Mouse (Mus musculus) myocyte (in vitro differentiated cells): ENCODE results near the gene Notch4. TPM values are rescaled to one million over a fixed set of nuclear protein-coding genes. Genes with fewer than 3 reads are reported as not detected.

Experiments used
- H3K27me3 ChIP-seq: one replicate; pipeline ENCODE4 v1.6.1; 2011; ENCODE audit not compliant: control insufficient read depth, insufficient read depth, insufficient read length
- H3K36me3 ChIP-seq: one replicate; pipeline ENCODE4 v1.6.1; 2011; ENCODE audit not compliant: control insufficient read depth, insufficient read depth
- H3K4me2 ChIP-seq: one replicate; pipeline ENCODE4 v1.6.1; 2011; ENCODE audit warnings: low read depth, control low read depth
- H3K4me3 ChIP-seq: one replicate; pipeline ENCODE4 v1.5.1; 2011; ENCODE audit warnings: mild to moderate bottlenecking, control low read depth, moderate library complexity
- H3K79me2 ChIP-seq: one replicate; pipeline ENCODE4 v1.6.1; 2011; ENCODE audit not compliant: control insufficient read depth, insufficient read depth
- H3ac ChIP-seq: one replicate; pipeline ENCODE4 v1.6.1; 2011; ENCODE audit not compliant: control insufficient read depth, insufficient read length
- CEBPB ChIP-seq: IDR thresholded peaks from 2 replicates; pipeline ENCODE4 v1.6.1; 2011; ENCODE audit warnings: mild to moderate bottlenecking, moderate library complexity; ENCODE audit not compliant: poor library complexity, insufficient read depth, severe bottlenecking
- E2F4 ChIP-seq: IDR thresholded peaks from one replicate; pipeline ENCODE4 v1.6.1; 2011; ENCODE audit warnings: mild to moderate bottlenecking, control low read depth, moderate library complexity; ENCODE audit not compliant: insufficient read depth
- MAX ChIP-seq: IDR thresholded peaks from one replicate; pipeline ENCODE4 v1.6.1; 2011; ENCODE audit warnings: low read depth, mild to moderate bottlenecking, control low read depth
- MYOD1 ChIP-seq, 3 experiments: IDR thresholded peaks; one replicate each; pipeline ENCODE4 v1.6.1; 2011; ENCODE audit warnings: control low read depth in 2 of 3, low read depth in 2 of 3, mild to moderate bottlenecking in 2 of 3, moderate library complexity in 1 of 3; ENCODE audit not compliant: insufficient read length in 2 of 3, control insufficient read depth in 1 of 3
- MYOG ChIP-seq, 3 experiments: IDR thresholded peaks; one replicate each; pipeline ENCODE4 v1.6.1; 2011; ENCODE audit warnings: control low read depth in 2 of 3, low read depth in 2 of 3, mild to moderate bottlenecking in 2 of 3; ENCODE audit not compliant: insufficient read length in 2 of 3, control insufficient read depth in 1 of 3, insufficient read depth in 1 of 3
- POLR2A ChIP-seq: IDR thresholded peaks from one replicate; pipeline ENCODE4 v1.6.1; 2011; ENCODE audit warnings: low read depth, mild to moderate bottlenecking, control low read depth, moderate library complexity; ENCODE audit not compliant: insufficient read length
- POLR2AphosphoS2 ChIP-seq: IDR thresholded peaks from one replicate; pipeline ENCODE4 v1.6.1; 2011; ENCODE audit warnings: low read depth, control low read depth; ENCODE audit not compliant: insufficient read length
- REST ChIP-seq: IDR thresholded peaks from one replicate; pipeline ENCODE4 v1.6.1; 2011; ENCODE audit warnings: mild to moderate bottlenecking, control low read depth, moderate library complexity; ENCODE audit not compliant: insufficient read depth, insufficient read length
- SRF ChIP-seq: IDR thresholded peaks from one replicate; pipeline ENCODE4 v1.6.1; 2011; ENCODE audit warnings: low read depth; ENCODE audit not compliant: control insufficient read depth, insufficient read length
- TCF12 ChIP-seq: IDR thresholded peaks from one replicate; pipeline ENCODE4 v1.6.1; 2011; ENCODE audit warnings: mild to moderate bottlenecking, control low read depth; ENCODE audit not compliant: poor library complexity, insufficient read depth, severe bottlenecking
- TCF3 ChIP-seq: IDR thresholded peaks from one replicate; pipeline ENCODE4 v1.6.1; 2011; ENCODE audit warnings: low read depth, control low read depth; ENCODE audit not compliant: insufficient read length
- USF1 ChIP-seq: IDR thresholded peaks from one replicate; pipeline ENCODE4 v1.6.1; 2011; ENCODE audit warnings: low read depth, mild to moderate bottlenecking, control low read depth, moderate library complexity
- polyA plus RNA-seq: library from polyadenylated mRNA; unstranded; fragments of >200 nt; fragmentation: generic; extraction: Trizol; gene quantifications from one replicate; pipeline ENCODE4 v1.2.1, GENCODE M21; 2012; ENCODE audit warnings: missing spikeins

Notch4 gene
- polyA plus RNA-seq, 1 experiment = 0.31 TPM

GRCm38 (mm10) chr17:34596098-34596497 is 32.0 kb downstream of the Notch4 start:
- H3K4me2 ChIP-seq = no peak overlapping the region
- no peaks in the 10 kb centered on the region for H3K36me3 ChIP-seq
- H3K4me3 ChIP-seq = no peak overlapping the region
- H3K27me3 ChIP-seq = no peaks in the 10 kb centered on the region
- TF ChIP-seq MYOG (IDR thresholded peaks at IDR 0.05; ENCODE audit: control insufficient read depth in 1 of 3, insufficient read depth in 1 of 3, insufficient read length in 2 of 3, low read depth in 2 of 3) (no peak), TCF3 (no peak), MAX (no peak), SRF (no peak), E2F4 (no peak), TCF12 (no peak), POLR2A (no peak), REST (no peak)
- H3K79me2 ChIP-seq = no peaks in the 10 kb centered on the region
- no peak overlapping the region for H3ac ChIP-seq

DNA sequence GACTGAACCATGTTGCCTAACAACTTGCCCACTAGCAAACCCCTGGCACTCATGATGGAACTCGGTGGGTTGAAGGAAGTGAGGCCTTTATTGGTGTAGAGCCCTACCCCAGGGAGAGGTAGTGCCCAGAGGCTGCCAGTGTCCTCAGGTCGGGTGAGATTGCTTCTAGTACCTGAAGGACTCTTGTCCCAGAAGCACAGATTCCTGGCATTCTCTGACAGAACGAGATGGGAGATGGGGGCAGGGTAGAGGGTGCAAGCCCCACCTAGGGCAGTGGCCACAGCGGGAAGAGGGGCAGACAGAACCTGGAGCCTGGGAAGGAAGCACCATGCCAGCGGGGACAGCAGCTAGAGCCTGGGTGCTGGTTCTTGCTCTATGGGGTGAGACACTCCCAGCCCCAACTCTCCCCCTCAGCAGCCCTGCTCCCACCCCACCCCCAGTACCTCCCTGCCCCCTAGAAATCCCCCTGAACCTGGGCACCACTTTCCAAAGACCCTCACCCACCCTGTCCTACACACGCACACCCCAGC is 33.6 kb downstream of the Notch4 start, which contains the start of gene Ager:
Gene Ager (plus strand): TSS at position 297 of the 530 bp plus-strand sequence.
- TF ChIP-seq MYOG (IDR thresholded peaks at IDR 0.05; ENCODE audit: control insufficient read depth in 1 of 3, insufficient read depth in 1 of 3, insufficient read length in 2 of 3, low read depth in 2 of 3) (no peak), TCF12 (no peak), REST (no peak), E2F4 (no peak), POLR2A (peak; percentile 14), POLR2AphosphoS2 (peak; percentile 84), MYOD1 (IDR thresholded peaks at IDR 0.05; ENCODE audit: control insufficient read depth in 1 of 3, insufficient read length in 2 of 3, low read depth in 2 of 3) (no peak), USF1 (no peak), SRF (no peak), MAX (no peak), TCF3 (no peak), CEBPB (no peak)
- no peaks in the 10 kb centered on the region for H3K27me3 ChIP-seq
- H3K36me3 ChIP-seq = no peaks in the 10 kb centered on the region
- H3K4me2 ChIP-seq = no peak within 1 kb of the TSS
- H3ac ChIP-seq = no peak within 1 kb of the TSS
- H3K79me2 ChIP-seq = peaks cover 5% of the 10 kb centered on the region
- no peak within 1 kb of the TSS for H3K4me3 ChIP-seq

- Histone ChIP-seq H3ac (no peak overlapping the region), H3K79me2 (peaks cover 13% of the 10 kb centered on the region), H3K27me3 (no peaks in the 10 kb centered on the region), H3K36me3 (no peaks in the 10 kb centered on the region), H3K4me3 (no peak overlapping the region), H3K4me2 (no peak overlapping the region)
- no peak for TF ChIP-seq E2F4
- TF ChIP-seq REST = no peak
- TF ChIP-seq MYOG (IDR thresholded peaks at IDR 0.05; ENCODE audit: control insufficient read depth in 1 of 3, insufficient read depth in 1 of 3, insufficient read length in 2 of 3, low read depth in 2 of 3) = no peak
- no peak for TF ChIP-seq MAX
- TF ChIP-seq POLR2AphosphoS2 = no peak
- no peak for TF ChIP-seq TCF12
- TF ChIP-seq POLR2A = no peak
- no peak for TF ChIP-seq USF1
- no peak for TF ChIP-seq SRF
- TF ChIP-seq MYOD1 (IDR thresholded peaks at IDR 0.05; ENCODE audit: control insufficient read depth in 1 of 3, insufficient read length in 2 of 3, low read depth in 2 of 3) = no peak
- no peak for TF ChIP-seq TCF3
- no peak for TF ChIP-seq CEBPB
Observed at GRCm38 (mm10) chr17:34599891-34600290, 35.8 kb downstream of the Notch4 start.

- Histone ChIP-seq H3K36me3 (no peaks in the 10 kb centered on the region), H3ac (no peak overlapping the region), H3K4me3 (no peak overlapping the region), H3K27me3 (no peaks in the 10 kb centered on the region), H3K79me2 (peaks cover 21% of the 10 kb centered on the region), H3K4me2 (no peak overlapping the region)
- TF ChIP-seq TCF3 (no peak), TCF12 (no peak), CEBPB (no peak), USF1 (no peak), POLR2A (no peak), SRF (no peak), MAX (no peak), MYOG (IDR thresholded peaks at IDR 0.05; ENCODE audit: control insufficient read depth in 1 of 3, insufficient read depth in 1 of 3, insufficient read length in 2 of 3, low read depth in 2 of 3) (no peak), MYOD1 (IDR thresholded peaks at IDR 0.05; ENCODE audit: control insufficient read depth in 1 of 3, insufficient read length in 2 of 3, low read depth in 2 of 3) (no peak), POLR2AphosphoS2 (no peak), REST (no peak), E2F4 (no peak)
Observed at GRCm38 (mm10) chr17:34601796-34602195, 37.7 kb downstream of the Notch4 start.
